Mouse (Mus musculus): ENCODE measurements around the gene Zfp451. TPM values are rescaled to one million over a fixed set of nuclear protein-coding genes. Genes with fewer than 3 reads are reported as not detected.

The Zfp451 gene
- 29.9 TPM for polyA plus RNA-seq (2015; fragmentation: Illumina TruSeq; extraction: RNeasy Lipid Tissue Mini Kit (QIAGEN cat#74804); ENCODE audit: insufficient read depth, low replicate concordance)

DNA sequence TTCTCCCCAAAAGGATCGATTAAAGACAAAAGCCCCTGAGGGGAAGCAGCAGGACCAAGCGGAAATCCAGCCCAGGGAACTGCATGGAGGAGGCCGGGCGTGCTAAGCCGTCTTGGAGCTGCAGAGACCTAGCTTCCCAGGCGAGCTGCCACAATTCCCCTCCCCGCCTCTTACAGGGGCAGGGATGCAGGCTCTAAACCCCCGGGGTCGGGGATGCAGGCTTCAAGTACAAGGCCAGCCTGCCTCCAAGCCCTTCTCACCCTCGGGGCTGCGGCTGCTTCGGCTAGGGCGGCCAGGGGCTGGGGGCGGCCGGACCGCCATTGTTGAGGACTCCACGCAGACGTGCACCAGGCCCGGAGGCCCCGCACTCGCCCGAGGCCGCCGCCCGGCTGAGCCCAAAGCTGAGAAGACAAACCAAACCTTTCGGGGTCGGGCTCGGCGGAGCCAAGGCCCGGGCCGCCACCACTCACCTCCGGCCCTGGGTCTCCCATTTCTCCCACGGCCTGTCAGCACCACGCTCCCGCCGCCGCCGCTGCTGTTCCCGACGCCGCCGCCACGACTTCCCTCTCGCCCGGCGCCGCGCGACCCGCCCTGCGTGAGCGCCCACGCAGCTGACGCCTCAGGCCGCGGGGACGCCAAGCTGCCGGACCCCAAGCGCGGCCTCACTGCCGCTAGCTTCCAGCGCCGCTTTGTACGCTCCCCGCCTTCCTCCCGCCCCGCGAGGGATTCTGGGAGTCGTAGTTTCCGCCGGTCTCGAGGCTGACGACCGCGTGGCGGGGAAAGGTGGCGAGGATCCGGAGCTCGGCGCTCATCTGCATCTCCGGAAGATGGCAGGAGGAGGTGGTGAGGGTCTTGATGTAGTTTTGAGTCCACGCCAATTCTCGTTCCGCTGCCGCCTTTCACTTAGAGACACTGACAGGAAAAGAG is at the start of gene Zfp451:
Zfp451 (minus strand) TSS at position 728 of the 927 bp plus-strand sequence.

DNA sequence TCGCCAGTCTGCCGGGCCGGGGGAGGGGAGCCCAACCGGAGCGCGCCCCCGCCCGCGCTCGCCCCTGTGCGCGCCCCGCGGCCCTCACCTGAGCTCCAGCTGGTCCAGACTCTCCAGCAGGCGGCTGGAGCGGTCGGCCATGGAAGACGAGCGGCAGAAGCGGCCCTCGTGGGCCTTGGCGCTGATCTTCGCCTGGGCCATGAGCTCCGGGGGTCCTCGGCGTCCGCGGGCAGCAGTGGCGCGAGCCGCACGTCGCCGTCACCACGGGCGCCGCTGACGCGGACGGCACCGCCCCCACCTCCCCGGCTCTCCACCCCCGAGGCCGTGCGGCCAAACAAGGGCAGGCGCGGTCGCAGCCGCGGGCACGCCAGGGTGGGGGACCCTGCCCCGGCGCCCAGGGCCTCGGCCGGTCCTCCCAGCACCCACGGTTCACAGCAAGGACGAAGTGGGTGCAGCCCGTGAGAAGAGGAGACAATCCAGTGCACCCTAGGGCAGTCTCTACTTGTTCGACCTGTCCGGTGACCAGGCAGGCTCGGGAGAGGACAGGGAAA is 56.8 kb downstream of the Zfp451 start, which contains the start of gene Bag2:
Bag2 (minus strand) TSS at position 305 of the 551 bp plus-strand sequence.

DNA sequence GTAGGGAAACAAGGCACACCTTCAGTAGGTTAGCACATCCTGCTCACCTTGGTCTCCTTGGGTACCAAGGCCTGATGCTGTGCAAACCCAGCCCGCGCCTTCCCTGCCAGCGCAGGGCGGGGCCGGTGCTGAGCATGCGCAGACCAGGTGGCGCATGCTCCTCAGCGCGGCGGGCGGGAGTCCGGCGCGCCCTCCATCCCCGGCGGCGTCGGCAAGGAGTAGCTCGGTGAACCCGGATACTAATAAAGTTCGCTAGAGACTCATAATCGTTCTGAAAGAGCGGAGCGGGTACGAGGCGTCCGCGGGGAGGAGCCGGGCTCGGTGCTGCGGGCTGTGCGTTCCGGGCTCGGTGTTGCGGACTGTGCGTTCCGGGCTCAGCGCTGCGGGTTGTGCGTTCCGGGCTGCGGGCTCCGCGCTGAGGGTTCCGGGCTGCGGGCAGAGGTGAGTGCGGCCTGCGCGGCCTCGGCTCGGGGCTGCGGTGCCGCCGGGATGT is 94.6 kb downstream of the Zfp451 start, which contains the start of gene Rab23:
Rab23 (plus strand) TSS at position 155 of the 493 bp plus-strand sequence.

Other genes starting within 250 kb of the Zfp451 start
- 13.7 TPM for gene Prim2, start 144.8 kb downstream of the Zfp451 start, polyA plus RNA-seq (2015; fragmentation: Illumina TruSeq; extraction: RNeasy Lipid Tissue Mini Kit (QIAGEN cat#74804); ENCODE audit: insufficient read depth, low replicate concordance)
- gene Rab23, start 94.7 kb downstream of the Zfp451 start, polyA plus RNA-seq (2015; fragmentation: Illumina TruSeq; extraction: RNeasy Lipid Tissue Mini Kit (QIAGEN cat#74804); ENCODE audit: insufficient read depth, low replicate concordance): 9.1 TPM
- 3.6 TPM for gene Bag2, start 56.8 kb downstream of the Zfp451 start, polyA plus RNA-seq (2015; fragmentation: Illumina TruSeq; extraction: RNeasy Lipid Tissue Mini Kit (QIAGEN cat#74804); ENCODE audit: insufficient read depth, low replicate concordance)
- gene Bend6, start 93.2 kb upstream of the Zfp451 start, polyA plus RNA-seq (2015; fragmentation: Illumina TruSeq; extraction: RNeasy Lipid Tissue Mini Kit (QIAGEN cat#74804); ENCODE audit: insufficient read depth, low replicate concordance): 2.9 TPM
- 19.4 TPM for gene Dst, start 93.6 kb upstream of the Zfp451 start, polyA plus RNA-seq (2015; fragmentation: Illumina TruSeq; extraction: RNeasy Lipid Tissue Mini Kit (QIAGEN cat#74804); ENCODE audit: insufficient read depth, low replicate concordance)

All from spleen, adult 10 weeks (tissue).